Mouse (Mus musculus) stomach, postnatal 0 days (tissue): ENCODE data around the gene Ate1. TPM values are rescaled to one million over a fixed set of nuclear protein-coding genes. Genes with fewer than 3 reads are reported as not detected.

Experiments used
- ATAC-seq: fragments of 200-750 bp; cut with Nextera tagmentation; 2 replicates; pipeline ENCODE4 v1.8.0; 2017; ENCODE audit not compliant: low FRiP score, low TSS enrichment
- DNase-seq: peaks from one replicate; pipeline ENCODE4 v3.0.0-alpha.2; 2016; ENCODE audit warnings: low spot score
- H3K27ac ChIP-seq: fragments of 300-500 bp; sonication (generic); replicated peaks from 2 replicates; pipeline ENCODE4 v1.5.1; 2014; ENCODE audit warnings: mild to moderate bottlenecking, control low read depth
- H3K27me3 ChIP-seq: fragments of 300-500 bp; sonication (generic); 2 replicates; pipeline ENCODE4 v1.6.1; 2014; ENCODE audit warnings: low read length; ENCODE audit not compliant: control insufficient read depth, insufficient read depth
- H3K36me3 ChIP-seq: fragments of 300-500 bp; sonication (generic); 2 replicates; pipeline ENCODE4 v1.6.1; 2014; ENCODE audit warnings: low read length, mixed read lengths; ENCODE audit not compliant: control insufficient read depth, insufficient read depth
- H3K4me1 ChIP-seq: fragments of 300-500 bp; sonication (generic); replicated peaks from 2 replicates; pipeline ENCODE4 v1.6.1; 2014; ENCODE audit warnings: antibody characterized with exemption; ENCODE audit not compliant: control insufficient read depth, insufficient read depth
- H3K4me2 ChIP-seq: fragments of 300-500 bp; sonication (generic); replicated peaks from 2 replicates; pipeline ENCODE4 v1.6.1; 2014; ENCODE audit warnings: low read depth, mild to moderate bottlenecking, control low read depth, moderate library complexity
- H3K4me3 ChIP-seq: fragments of 300-500 bp; sonication (generic); 2 replicates; pipeline ENCODE4 v1.5.1; 2014; ENCODE audit warnings: low read depth, low read length, control low read depth
- H3K9ac ChIP-seq: fragments of 300-500 bp; sonication (generic); 2 replicates; pipeline ENCODE4 v1.6.1; 2014; ENCODE audit warnings: mild to moderate bottlenecking, low read length, control low read depth, mixed read lengths
- H3K9me3 ChIP-seq: fragments of 300-500 bp; sonication (generic); 2 replicates; pipeline ENCODE4 v1.6.1; 2016; ENCODE audit warnings: low read length; ENCODE audit not compliant: control insufficient read depth
- CTCF ChIP-seq: IDR thresholded peaks from 2 replicates; pipeline ENCODE4 v1.5.1; 2016; ENCODE audit warnings: antibody characterized with exemption, low read depth, mild to moderate bottlenecking, moderate library complexity
- EP300 ChIP-seq: optimal IDR thresholded peaks from 2 replicates; pipeline ENCODE3; 2016; ENCODE audit warnings: antibody characterized with exemption
- WGBS: fragments of 180-500 bp; shearing (Covaris S2); extraction: QIAGEN DNeasy Blood & Tissue Kit; methylation state at CpG from one replicate; pipeline ENCODE4 v1.1.7; 2014; 5-methylcytosine and 5-hydroxymethylcytosine counted together
- polyA plus RNA-seq: library from polyadenylated mRNA; unstranded; fragments of >200 nt; fragmentation: Nextera tagmentation; extraction: Ambion mirVana; gene quantifications from 2 replicates; pipeline ENCODE4 v1.2.1, GENCODE M21; 2015

Ate1 gene
- polyA plus RNA-seq, 1 experiment from 2014 or later: 56.4 TPM

DNA sequence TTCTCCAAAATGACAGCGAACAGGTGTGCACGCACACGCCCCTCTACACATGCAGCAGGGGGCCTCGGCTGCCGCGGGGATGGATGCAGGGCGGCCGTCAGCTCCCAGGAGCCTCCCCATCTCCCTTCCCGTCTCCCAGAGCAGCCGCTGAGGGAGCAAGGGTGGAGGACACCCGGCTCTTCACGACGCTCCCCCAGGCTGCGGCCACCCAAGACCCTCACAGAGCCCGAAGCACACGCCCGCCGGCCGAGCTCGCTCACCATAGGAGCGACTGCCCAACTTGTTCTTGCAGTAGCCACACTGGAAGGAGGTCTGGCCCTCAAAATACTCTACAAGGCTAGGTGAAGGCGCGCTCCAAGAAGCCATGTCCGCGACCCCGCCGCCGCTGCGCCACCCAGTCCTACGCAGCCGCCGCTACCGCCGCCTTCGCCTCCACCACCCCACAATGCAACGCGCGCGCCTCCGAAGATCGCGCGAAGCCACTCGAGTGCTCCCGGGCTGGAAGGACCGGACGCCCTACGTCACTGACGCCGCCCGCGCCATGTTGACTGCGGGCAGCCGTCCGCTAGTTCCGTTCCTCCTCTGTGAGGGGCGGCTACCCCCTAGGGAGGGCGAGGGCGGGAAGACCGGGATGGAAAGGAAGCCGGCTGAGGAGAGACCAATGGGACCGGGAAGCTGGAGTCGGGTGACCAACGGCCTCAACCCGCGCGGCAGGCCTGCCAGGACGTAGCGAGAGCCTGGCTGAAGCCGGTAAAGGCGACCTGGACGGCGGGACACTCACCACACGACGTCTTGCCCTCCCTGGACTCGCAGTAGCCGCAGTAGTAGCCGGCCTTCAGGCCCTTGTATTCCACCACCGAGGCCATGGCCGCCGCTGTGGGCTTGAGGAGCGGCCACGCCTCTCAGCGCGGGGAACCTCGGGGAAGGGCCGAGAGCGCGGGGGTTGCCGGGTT, 797 bp downstream of the Ate1 start:
- H3K9ac ChIP-seq: peak overlapping the region; percentile 95
- DNase-seq (peak; percentile 97), ATAC-seq (peak; percentile 97)
- peak overlapping the region; percentile 90 for H3K4me3 ChIP-seq
- no peaks in the 10 kb centered on the region for H3K27me3 ChIP-seq
- no peaks in the 10 kb centered on the region for H3K4me1 ChIP-seq
- TF ChIP-seq CTCF: peak; percentile 9; the same call in 1 of the 2 replicates
- peak; percentile 2 for TF ChIP-seq EP300
- peak overlapping the region; percentile 99 for H3K27ac ChIP-seq
- peak overlapping the region; percentile 82 for H3K4me2 ChIP-seq
- under 1% methylated on average over 75 of the region's 90 CpGs for WGBS
- no peaks in the 10 kb centered on the region for H3K36me3 ChIP-seq
- H3K9me3 ChIP-seq: no peaks in the 10 kb centered on the region

DNA sequence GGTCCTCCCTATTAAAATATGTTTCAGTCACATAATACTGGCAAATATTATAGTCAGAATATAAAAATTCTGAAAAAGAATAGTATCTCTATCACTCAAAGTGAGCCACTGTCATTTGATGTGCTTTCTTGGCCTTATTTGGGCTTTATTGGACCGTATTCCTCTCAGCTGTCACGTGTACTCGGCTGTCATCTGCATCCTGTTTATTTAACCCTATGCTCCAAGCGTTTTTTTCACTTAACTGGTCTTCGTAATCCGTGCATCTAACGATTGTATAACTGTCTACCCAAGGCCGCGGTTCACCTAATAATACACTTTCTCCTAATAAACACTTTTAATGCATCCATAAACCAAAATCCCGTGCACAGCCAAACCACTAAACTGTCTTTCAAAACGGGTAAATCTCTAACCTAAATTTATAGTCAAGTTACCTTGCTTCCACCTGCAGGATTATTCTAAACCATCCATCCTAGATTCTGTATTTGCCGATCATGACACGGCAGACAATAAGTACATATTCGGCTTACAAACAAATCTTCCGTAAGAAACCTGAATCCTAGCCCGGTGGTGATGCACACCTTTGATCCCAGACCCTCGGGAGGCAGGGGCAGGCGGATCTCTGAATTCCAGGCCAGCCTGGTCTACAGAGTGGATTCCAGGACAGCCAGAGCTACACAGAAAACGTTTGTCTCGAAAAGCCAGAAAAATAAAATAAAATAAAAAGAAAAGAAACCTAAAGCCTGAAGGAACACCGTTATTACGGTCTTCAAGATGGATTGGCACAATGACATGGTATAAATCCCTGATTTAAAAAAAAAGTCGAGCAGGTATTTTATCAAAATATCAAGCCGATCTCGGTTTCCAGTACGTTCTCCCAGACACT, 1.7 kb downstream of the Ate1 start:
- Histone ChIP-seq H3K9me3 (no peaks in the 10 kb centered on the region), H3K9ac (peak overlapping the region; percentile 95), H3K4me2 (peak overlapping the region; percentile 82), H3K4me1 (no peaks in the 10 kb centered on the region), H3K4me3 (peak overlapping the region; percentile 90), H3K27me3 (no peaks in the 10 kb centered on the region), H3K27ac (peak overlapping the region; percentile 99), H3K36me3 (0 out of 2 replicates have a peak, but pooled peaks cover 3% of the 10 kb centered on the region)
- DNase-seq (no peak), ATAC-seq (no peak)
- TF ChIP-seq CTCF (no peak), EP300 (no peak)
- 19% methylated on average over 26 of the region's 26 CpGs for WGBS

DNA sequence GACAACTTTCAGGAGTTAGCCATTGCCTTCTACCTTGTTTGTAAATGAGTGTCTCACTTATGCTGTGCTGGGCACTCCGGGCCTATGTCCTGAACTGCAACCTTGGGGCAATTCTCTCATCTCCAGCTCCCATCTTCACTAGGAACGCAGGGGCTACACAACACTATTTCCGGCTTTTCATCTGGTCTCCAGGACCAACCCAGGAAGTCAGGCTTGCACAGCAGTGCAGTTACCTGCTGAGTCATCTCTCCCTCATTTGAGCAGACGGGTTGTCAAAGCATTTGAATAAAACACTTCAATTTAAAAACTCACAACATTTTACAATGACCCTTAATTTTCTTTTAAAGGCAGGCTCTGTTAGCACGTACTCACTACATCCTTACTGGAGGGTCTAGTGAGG, 9.9 kb downstream of the Ate1 start:
- DNase-seq (no peak), ATAC-seq (no peak)
- Histone ChIP-seq H3K4me2 (no peak overlapping the region), H3K9ac (no peak overlapping the region), H3K36me3 (peaks cover 9% of the 10 kb centered on the region; the same call in 1 of the 2 replicates), H3K4me1 (no peaks in the 10 kb centered on the region), H3K27me3 (no peaks in the 10 kb centered on the region), H3K9me3 (no peaks in the 10 kb centered on the region), H3K27ac (no peak overlapping the region), H3K4me3 (no peak overlapping the region)
- no peak for TF ChIP-seq CTCF
- no peak for TF ChIP-seq EP300
- WGBS: 90% methylated on average over 5 of the region's 5 CpGs

DNA sequence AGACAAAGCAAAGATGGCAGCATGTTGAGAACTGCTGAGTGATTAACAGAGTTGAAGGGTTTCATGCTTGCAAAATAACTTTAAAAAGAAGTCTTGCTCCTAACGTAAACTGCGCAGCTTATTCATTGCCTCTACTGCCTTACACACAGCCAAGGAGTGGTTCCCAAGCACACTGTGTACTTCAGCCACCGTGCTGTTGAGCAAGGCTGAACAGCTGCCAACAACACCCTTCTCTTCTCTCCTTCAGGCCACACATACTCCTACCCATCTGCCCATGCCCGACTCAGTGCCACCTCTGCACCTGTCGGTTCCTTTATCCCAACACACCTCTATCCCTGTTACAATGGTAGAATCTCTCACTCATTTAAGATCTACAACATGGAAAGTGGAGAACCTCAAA, 17.2 kb downstream of the Ate1 start:
- TF ChIP-seq EP300 (no peak), CTCF (no peak)
- DNase-seq: no peak
- 89% methylated on average over 5 of the region's 5 CpGs for WGBS
- H3K9ac ChIP-seq: no peak overlapping the region
- H3K4me3 ChIP-seq: no peak overlapping the region
- no peaks in the 10 kb centered on the region for H3K27me3 ChIP-seq
- ATAC-seq: no peak
- H3K27ac ChIP-seq: no peak overlapping the region
- H3K36me3 ChIP-seq: peaks cover 13% of the 10 kb centered on the region
- H3K4me2 ChIP-seq: no peak overlapping the region
- H3K4me1 ChIP-seq: no peaks in the 10 kb centered on the region
- H3K9me3 ChIP-seq: no peaks in the 10 kb centered on the region

DNA sequence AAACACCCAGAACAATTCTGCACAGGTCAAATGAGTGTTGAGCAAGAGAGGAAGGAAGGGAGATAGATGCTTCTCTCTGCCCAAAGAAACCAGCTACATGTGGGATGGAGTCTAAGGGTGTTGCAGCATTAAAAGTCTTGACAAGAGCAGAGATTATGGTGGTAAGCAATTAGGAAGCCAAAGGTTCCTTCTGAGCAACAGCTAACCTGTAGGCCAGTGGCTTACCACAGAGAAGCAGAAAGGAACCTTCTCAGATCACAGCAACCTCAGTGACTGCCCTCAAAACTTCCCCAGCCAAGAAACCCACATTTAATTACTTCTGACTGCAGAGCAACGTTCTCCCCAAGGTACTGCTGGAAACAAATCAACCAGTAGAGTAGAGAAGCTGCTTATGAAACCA, 18.7 kb downstream of the Ate1 start:
- Histone ChIP-seq H3K27me3 (no peaks in the 10 kb centered on the region), H3K4me3 (no peak overlapping the region), H3K4me1 (no peaks in the 10 kb centered on the region), H3K9me3 (no peaks in the 10 kb centered on the region), H3K27ac (no peak overlapping the region), H3K9ac (no peak overlapping the region), H3K36me3 (peaks cover 13% of the 10 kb centered on the region), H3K4me2 (no peak overlapping the region)
- TF ChIP-seq CTCF (no peak), EP300 (no peak)
- WGBS: 59% methylated on average over 1 of the region's 1 CpGs
- no peak for ATAC-seq
- DNase-seq: no peak
